Mouse (Mus musculus) WW6 (cell line): ENCODE measurements around the gene Cdc42ep2.
"Not testable (repeated sequence)": the region's sequence is repeated elsewhere in the genome, so short reads cannot be mapped to it uniquely, and the experiment has no call there.

ENCODE experiments used
- DNase-seq: peaks from one replicate; pipeline ENCODE4 v3.0.0-alpha.2; 2013; ENCODE audit warnings: low read depth, low spot score

Gene Cdc42ep2

GRCm38 (mm10) chr19:5912103-5913006, 12.3 kb downstream of the Cdc42ep2 start:
- DNase-seq, result peak; percentile 98

- no peak for DNase-seq
Observed at GRCm38 (mm10) chr19:5911430-5912102, 13.1 kb downstream of the Cdc42ep2 start.

DNA sequence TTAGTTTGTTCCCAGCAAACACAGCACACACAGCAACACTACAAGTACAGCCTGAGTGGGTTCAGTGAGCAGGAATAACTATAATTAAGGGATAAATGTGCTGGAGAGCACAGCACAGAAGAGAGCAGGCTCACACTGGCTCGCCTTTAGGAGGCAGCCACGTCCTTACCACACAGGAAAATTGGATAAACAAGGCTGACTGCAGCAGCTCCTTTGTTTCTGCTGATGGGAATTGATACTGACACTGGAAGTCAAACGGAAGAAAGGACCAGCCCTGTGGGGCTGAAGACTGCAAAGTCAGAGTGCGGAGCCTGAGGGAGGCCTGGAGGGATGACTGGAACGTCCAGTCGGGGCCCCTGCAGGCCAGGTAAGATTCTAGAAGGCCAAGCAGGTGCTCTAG, 14.4 kb downstream of the Cdc42ep2 start:
- no peak for DNase-seq

DNA sequence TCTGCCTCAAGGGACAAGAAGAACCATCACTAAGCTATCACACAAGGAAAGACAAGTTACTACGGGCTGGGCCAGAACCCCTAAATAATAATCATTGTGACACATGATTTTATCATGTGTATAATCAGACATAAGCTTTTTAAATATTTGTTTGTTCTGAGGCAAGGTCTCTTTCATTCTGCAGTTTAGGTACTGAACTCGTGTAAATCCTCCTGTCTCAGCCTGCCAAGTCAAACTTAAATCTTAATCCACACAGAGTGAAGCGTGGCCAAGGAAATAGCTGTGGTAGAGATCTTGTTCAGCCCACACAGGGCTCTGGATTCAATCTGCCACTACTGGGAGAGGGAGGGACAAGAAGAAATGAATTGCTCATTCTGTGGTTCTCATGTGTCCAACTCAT, 17.3 kb downstream of the Cdc42ep2 start:
- no peak for DNase-seq

GRCm38 (mm10) chr19:5894002-5894678, 30.5 kb downstream of the Cdc42ep2 start, which contains the start of gene Tigd3:
TSS of gene Tigd3 (minus strand) at chr19:5894149.
- DNase-seq, result peak; percentile 85

GRCm38 (mm10) chr19:5893282-5894001, 31.2 kb downstream of the Cdc42ep2 start:
- no peak for DNase-seq

DNA sequence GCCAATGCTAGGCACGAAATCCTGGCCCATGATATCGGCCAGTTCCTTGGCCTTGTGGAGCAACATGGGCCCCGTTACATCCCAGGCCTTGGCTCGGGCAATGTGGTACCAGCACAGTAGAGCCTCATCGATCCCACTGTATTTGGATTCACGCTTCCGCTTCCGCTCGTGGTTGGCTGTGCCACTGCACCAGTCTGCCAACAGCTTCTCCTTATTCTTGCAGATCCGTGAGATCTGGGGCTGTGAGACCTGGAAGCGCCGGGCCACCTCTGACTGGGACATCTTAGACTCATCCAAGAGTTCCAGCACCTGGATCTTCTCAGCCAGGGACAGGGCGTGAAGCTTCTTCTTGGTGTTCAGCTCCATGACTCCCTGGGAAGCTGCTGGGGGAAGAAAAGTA, 31.9 kb downstream of the Cdc42ep2 start:
- no peak for DNase-seq

GRCm38 (mm10) chr19:5892262-5892661, 32.4 kb downstream of the Cdc42ep2 start:
- no peak for DNase-seq

GRCm38 (mm10) chr19:5891521-5892258, 32.9 kb downstream of the Cdc42ep2 start:
- DNase-seq, result no peak

- DNase-seq, result no peak
Observed at GRCm38 (mm10) chr19:5889211-5889610, 35.4 kb downstream of the Cdc42ep2 start.

GRCm38 (mm10) chr19:5887234-5887815, 37.3 kb downstream of the Cdc42ep2 start:
- DNase-seq, result no peak

DNA sequence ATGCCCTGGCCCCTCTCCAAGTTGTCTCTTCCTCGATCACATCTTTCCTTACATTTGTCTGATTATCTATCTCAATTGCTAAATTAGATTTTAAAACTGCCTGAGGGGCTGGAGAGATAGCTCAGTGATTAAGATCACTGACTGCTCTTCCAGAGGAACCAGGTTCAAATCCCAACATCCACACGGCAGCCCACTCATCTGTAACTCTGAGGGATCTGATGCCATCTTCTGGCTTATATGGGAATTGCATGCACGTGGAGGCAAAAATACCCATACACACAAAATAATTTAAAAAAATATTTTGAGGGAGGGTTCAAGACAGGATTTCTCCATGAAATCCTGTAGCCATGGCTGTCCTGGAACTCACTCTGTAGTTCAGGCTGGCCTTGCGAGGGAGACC, 38.8 kb downstream of the Cdc42ep2 start:
- no peak for DNase-seq

GRCm38 (mm10) chr19:5883935-5884334, 40.7 kb downstream of the Cdc42ep2 start:
- DNase-seq, result no peak

GRCm38 (mm10) chr19:5882079-5882478, 42.5 kb downstream of the Cdc42ep2 start:
- not testable (repeated sequence) for DNase-seq

DNA sequence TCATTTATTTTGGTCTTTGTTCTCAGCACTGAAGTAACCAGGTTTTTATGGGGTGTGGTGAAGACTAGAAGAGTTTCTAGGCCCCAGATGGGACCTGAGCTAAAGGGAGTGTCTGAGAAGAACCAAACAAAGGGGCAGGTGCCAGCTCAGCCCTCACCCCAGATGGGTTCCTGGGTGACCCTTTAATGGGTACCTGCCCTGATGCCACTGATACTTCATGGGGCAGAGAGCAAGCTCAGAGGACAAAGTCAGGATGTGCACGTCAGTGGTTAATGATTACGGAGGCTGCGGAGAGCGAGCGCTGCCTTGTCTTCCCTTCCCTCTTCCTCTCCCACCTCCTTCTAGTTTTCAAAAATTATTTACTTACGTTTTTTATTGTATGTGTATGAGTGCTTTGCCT, 43.5 kb downstream of the Cdc42ep2 start:
- DNase-seq, result no peak

GRCm38 (mm10) chr19:5879735-5880134, 44.9 kb downstream of the Cdc42ep2 start:
- DNase-seq, result no peak

- DNase-seq, result no peak
Observed at GRCm38 (mm10) chr19:5878916-5879315, 45.7 kb downstream of the Cdc42ep2 start.

DNA sequence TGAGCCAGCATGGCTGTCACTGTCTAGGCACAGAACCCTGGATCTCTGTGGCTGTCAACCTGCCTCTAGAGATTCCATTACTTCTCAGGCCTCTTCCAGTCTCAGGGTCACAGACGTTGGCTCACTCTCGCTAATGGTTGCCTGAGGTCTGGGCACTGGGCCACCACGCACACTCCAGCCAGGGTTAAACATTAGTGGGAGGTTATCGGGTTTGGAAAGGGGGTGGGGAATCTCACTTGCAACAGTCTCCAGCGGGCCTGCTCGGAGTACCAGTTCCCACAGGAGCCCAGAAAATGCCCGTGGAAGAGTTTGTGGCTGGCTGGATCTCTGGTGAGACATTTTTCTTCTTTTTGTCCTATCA, 46.3 kb downstream of the Cdc42ep2 start:
- DNase-seq, result no peak

DNA sequence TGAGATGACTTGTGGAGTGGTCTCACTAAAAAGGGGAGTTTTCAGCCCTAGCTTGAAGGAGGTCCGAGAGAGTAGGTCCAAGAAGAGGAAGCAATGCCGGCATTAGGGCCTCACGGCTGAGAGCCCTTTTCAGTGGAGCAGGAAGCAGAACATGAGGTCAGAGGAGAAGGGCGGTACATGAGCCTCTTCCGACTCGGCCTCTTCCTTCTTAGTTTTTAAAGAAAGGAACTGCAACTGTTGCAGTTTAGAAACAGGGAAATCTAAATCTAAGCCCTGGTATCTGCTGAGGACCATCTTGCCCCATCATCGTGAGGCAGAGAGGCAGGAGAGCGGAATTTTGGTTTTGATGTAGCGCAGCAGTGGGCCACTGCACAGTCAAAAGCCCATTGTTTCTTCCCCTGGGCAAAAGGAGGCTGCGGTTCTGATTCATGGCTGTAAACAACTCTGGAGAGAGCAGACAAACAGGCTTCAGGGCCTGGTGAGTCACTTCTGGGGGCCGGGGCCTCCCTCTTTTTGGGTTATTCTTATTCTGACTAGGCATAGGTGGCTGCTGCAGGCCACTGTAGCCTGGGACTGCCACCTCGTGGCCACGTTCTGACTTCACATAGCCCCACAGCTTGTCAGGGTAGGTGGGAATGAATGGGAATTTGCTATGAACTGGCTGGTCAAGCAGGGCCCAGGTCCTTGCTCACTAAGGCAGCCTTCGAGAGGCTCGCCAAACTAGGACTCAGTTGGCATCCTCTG, 46.8 kb downstream of the Cdc42ep2 start, which contains the start of gene Slc25a45:
Gene Slc25a45 (plus strand): TSS at position 191 of the 744 bp plus-strand sequence.
- DNase-seq, result peak; percentile 52
